Mouse (Mus musculus) ES-E14 (cell line): ENCODE results near the gene Taf15.

Experiments
- CHD2 ChIP-seq: IDR thresholded peaks from 2 replicates; pipeline ENCODE4 v1.6.1; 2014; ENCODE audit warnings: mild to moderate bottlenecking, low read depth, low read length, inconsistent platforms
- HCFC1 ChIP-seq: IDR thresholded peaks from 2 replicates; pipeline ENCODE4 v1.6.1; 2012; ENCODE audit warnings: low read length, inconsistent platforms, borderline replicate concordance; ENCODE audit not compliant: insufficient read depth
- MAFK ChIP-seq: IDR thresholded peaks from 2 replicates; pipeline ENCODE4 v1.6.1; 2014; ENCODE audit warnings: mild to moderate bottlenecking, low read depth, low read length, inconsistent platforms; ENCODE audit not compliant: insufficient read depth
- ZC3H11A ChIP-seq: IDR thresholded peaks from 2 replicates; pipeline ENCODE4 v1.6.1; 2012; ENCODE audit warnings: low read depth, mild to moderate bottlenecking, inconsistent platforms, low read length, borderline replicate concordance
- ZNF384 ChIP-seq: IDR thresholded peaks from 2 replicates; pipeline ENCODE4 v1.6.1; 2012; ENCODE audit warnings: low read depth, low read length, inconsistent platforms

- no peak for TF ChIP-seq CHD2
- TF ChIP-seq ZC3H11A = no peak
- TF ChIP-seq MAFK = no peak
- TF ChIP-seq ZNF384 = no peak
- TF ChIP-seq HCFC1 = no peak
These were observed 36.6 kb downstream of the Taf15 start for GRCm38 (mm10) chr11:83509521-83509920.
